Mouse (Mus musculus): Measurements from ENCODE around the gene Trim5. TPM values are rescaled to one million over a fixed set of nuclear protein-coding genes. Genes with fewer than 3 reads are reported as not detected.
A peak's percentile ranks its signal among the peaks of the same experiment; 100 is the strongest.

The Trim5 gene
- polyA plus RNA-seq, 2 experiments = 0.22 to 0.28 TPM

DNA sequence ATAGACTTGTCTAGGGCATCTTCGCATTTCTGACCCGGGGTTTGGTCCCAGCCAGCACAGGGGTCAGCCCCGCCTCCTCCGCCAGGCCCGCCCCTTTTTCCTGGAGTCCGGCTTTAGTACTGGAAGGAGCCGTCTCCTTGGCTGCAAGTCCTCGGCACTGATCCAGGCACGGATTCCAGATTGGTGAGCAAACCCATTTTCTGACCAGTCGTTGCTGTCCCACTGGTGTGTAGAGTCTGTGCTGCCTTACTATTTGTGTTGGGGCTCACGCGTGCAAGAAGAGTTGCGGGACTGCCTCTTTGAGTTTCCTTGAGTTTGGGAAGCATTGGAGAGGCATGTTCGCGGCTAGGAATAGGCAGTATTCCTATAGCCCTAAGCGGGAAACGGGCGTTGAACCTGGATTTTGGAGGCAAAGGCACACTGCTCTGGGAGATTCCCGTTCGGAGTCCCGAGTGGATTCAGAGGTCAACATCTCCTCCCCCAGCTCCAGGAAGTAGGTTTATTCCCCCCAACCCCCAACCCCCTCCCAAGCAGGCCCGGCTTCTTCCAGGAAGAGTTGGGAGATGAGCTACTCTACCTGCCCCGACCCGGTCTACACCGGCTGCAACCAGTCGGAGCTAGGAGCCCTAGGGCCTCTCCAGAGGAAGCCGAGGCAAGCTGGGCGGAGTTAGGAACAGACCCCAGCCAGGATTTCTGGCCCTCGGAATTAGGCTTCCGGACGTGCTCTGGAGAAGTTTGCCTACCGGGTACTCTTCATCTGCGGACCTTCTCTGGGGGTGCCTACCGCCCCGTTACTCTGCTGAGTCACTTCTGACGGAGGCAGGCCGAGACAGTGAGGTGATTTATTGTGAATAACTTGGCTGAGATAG is 69.0 kb downstream of the Trim5 start, which contains the start of gene Trim6:
Gene Trim6, plus strand, starts transcription at position 93 of the 869 bp plus-strand sequence.
- no peaks in the 10 kb centered on the region for H3K27me3 ChIP-seq (ENCODE audit: control insufficient read depth, insufficient read depth, low read length)
- ATAC-seq (ENCODE audit: insufficient read depth) (peak; percentile 70), DNase-seq (ENCODE audit: low read depth in 3 of 3, low spot score in 3 of 3) (peak in 1 of 3 experiments; percentile 10)
- peak within 1 kb of the TSS; percentile 70 for H3K4me2 ChIP-seq (ENCODE audit: low read depth)
- H3K9ac ChIP-seq (replicated peaks) = peak within 1 kb of the TSS; percentile 57
- no peak for TF ChIP-seq EP300 (IDR thresholded peaks at IDR 0.05; ENCODE audit: low read depth)
- no peak for TF ChIP-seq CTCF (IDR thresholded peaks at IDR 0.05; ENCODE audit: low read depth)
- H3K36me3 ChIP-seq (replicated peaks; ENCODE audit: control insufficient read depth, insufficient read depth, low read depth) = no peaks in the 10 kb centered on the region
- peak within 1 kb of the TSS; percentile 54 to 61 for H3K4me3 ChIP-seq (ENCODE audit: insufficient read depth in 1 of 2, low read depth in 2 of 2, low read length in 2 of 2)
- no peaks in the 10 kb centered on the region for H3K9me3 ChIP-seq (ENCODE audit: control insufficient read depth, low read length)
- no peak within 1 kb of the TSS for H3K27ac ChIP-seq
- no peaks in the 10 kb centered on the region for H3K4me1 ChIP-seq (replicated peaks; ENCODE audit: control insufficient read depth in 2 of 2, insufficient read depth in 2 of 2, low read length in 1 of 2)
- WGBS (ENCODE audit: insufficient replicate concordance) = under 1% methylated on average over 37 of the region's 37 CpGs

DNA sequence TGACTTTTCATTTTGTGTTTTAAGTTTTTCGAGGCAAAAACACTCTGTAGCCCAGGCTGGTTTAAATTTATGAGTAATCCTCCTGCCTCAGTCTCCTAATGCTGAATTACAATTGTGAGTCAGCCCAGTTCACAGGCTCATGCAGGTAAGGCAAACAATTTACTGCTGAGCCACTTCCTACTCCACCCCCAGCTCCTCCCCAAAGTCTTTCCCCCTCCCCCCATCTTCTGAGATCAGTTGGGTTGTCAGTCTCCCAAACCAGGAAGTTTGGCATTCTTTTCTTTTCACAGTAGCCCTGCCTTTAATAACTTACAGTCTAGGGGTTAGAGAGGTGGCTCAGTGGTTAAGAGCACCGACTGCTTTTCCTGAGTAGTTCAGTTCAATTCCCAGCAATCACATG is 70.0 kb downstream of the Trim5 start:
- Histone ChIP-seq H3K27ac (no peak overlapping the region), H3K4me1 (replicated peaks; ENCODE audit: control insufficient read depth in 2 of 2, insufficient read depth in 2 of 2, low read length in 1 of 2) (no peaks in the 10 kb centered on the region), H3K36me3 (replicated peaks; ENCODE audit: control insufficient read depth, insufficient read depth, low read depth) (no peaks in the 10 kb centered on the region), H3K4me3 (ENCODE audit: insufficient read depth in 1 of 2, low read depth in 2 of 2, low read length in 2 of 2) (no peak overlapping the region), H3K4me2 (ENCODE audit: low read depth) (no peak overlapping the region), H3K9me3 (ENCODE audit: control insufficient read depth, low read length) (no peaks in the 10 kb centered on the region), H3K9ac (replicated peaks) (no peak overlapping the region), H3K27me3 (ENCODE audit: control insufficient read depth, insufficient read depth, low read length) (no peaks in the 10 kb centered on the region)
- TF ChIP-seq CTCF (IDR thresholded peaks at IDR 0.05; ENCODE audit: low read depth) = no peak
- no peak for TF ChIP-seq EP300 (IDR thresholded peaks at IDR 0.05; ENCODE audit: low read depth)
- no peak for ATAC-seq (ENCODE audit: insufficient read depth)
- WGBS (ENCODE audit: insufficient replicate concordance) = 25% methylated on average over 2 of the region's 2 CpGs
- DNase-seq (ENCODE audit: low read depth in 3 of 3, low spot score in 3 of 3) = no peak

DNA sequence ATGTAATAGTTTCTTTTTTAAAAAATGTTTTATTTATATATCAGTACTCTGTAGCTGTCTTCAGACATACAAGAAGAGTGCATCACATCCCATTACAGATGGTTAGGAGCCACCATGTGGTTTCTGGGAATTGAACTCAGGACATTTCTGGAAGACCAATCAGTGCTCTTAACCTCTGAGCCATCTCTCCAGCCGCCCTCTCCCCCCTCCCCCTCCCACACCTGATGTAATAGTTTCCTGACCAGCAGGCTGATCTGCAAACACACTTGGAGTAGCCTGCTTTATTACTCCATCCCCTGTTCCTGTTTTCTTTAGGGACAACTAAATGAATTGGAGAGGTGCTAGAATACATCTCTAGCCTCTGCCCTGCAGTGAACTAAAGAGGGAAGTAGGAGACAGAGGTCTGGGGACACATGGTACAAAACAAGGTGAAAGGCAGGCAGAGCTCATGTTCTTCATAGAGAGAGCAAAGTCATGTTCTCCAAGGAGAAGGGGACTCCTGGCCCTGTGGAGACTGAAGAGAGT is 71.8 kb downstream of the Trim5 start:
- ATAC-seq (ENCODE audit: insufficient read depth) = no peak
- no peak for DNase-seq (ENCODE audit: low read depth in 3 of 3, low spot score in 3 of 3)
- Histone ChIP-seq H3K36me3 (replicated peaks; ENCODE audit: control insufficient read depth, insufficient read depth, low read depth) (no peaks in the 10 kb centered on the region), H3K27me3 (ENCODE audit: control insufficient read depth, insufficient read depth, low read length) (no peaks in the 10 kb centered on the region), H3K4me1 (replicated peaks; ENCODE audit: control insufficient read depth in 2 of 2, insufficient read depth in 2 of 2, low read length in 1 of 2) (no peaks in the 10 kb centered on the region), H3K9ac (replicated peaks) (no peak overlapping the region), H3K4me3 (ENCODE audit: insufficient read depth in 1 of 2, low read depth in 2 of 2, low read length in 2 of 2) (no peak overlapping the region), H3K9me3 (ENCODE audit: control insufficient read depth, low read length) (no peaks in the 10 kb centered on the region), H3K27ac (no peak overlapping the region), H3K4me2 (ENCODE audit: low read depth) (no peak overlapping the region)
- TF ChIP-seq CTCF (IDR thresholded peaks at IDR 0.05; ENCODE audit: low read depth) (no peak), EP300 (IDR thresholded peaks at IDR 0.05; ENCODE audit: low read depth) (no peak)
- 25% methylated on average over 1 of the region's 1 CpGs for WGBS (ENCODE audit: insufficient replicate concordance)

Other genes with a start within 250 kb of the Trim5 start
- not detected in 2 replicates for gene Olfr642, start 235.4 kb downstream of the Trim5 start, polyA plus RNA-seq (2012; rRNA removed)
- not detected in 2 replicates for gene Olfr642, start 235.4 kb downstream of the Trim5 start, polyA plus RNA-seq (2014; fragmentation: Nextera tagmentation; extraction: Ambion mirVana)
- gene 4930516K23Rik, start 226.6 kb downstream of the Trim5 start, polyA plus RNA-seq (2012; rRNA removed) = not detected in 2 replicates
- gene 4930516K23Rik, start 226.6 kb downstream of the Trim5 start, polyA plus RNA-seq (2014; fragmentation: Nextera tagmentation; extraction: Ambion mirVana) = not detected in 2 replicates
- not detected in 2 replicates for gene Olfr644, start 216.2 kb downstream of the Trim5 start, polyA plus RNA-seq (2012; rRNA removed)
- not detected in 2 replicates for gene Olfr644, start 216.2 kb downstream of the Trim5 start, polyA plus RNA-seq (2014; fragmentation: Nextera tagmentation; extraction: Ambion mirVana)
- gene Olfr645, start 202.6 kb downstream of the Trim5 start, polyA plus RNA-seq (2012; rRNA removed) = not detected in 2 replicates
- not detected in 2 replicates for gene Olfr645, start 202.6 kb downstream of the Trim5 start, polyA plus RNA-seq (2014; fragmentation: Nextera tagmentation; extraction: Ambion mirVana)
- gene Olfr646, start 183.2 kb downstream of the Trim5 start, polyA plus RNA-seq (2012; rRNA removed) = not detected in 2 replicates
- not detected in 2 replicates for gene Olfr646, start 183.2 kb downstream of the Trim5 start, polyA plus RNA-seq (2014; fragmentation: Nextera tagmentation; extraction: Ambion mirVana)
- not detected in 2 replicates for gene Ubqln5, start 158.3 kb downstream of the Trim5 start, polyA plus RNA-seq (2012; rRNA removed)
- not detected in 2 replicates for gene Ubqln5, start 158.3 kb downstream of the Trim5 start, polyA plus RNA-seq (2014; fragmentation: Nextera tagmentation; extraction: Ambion mirVana)
- not detected in 2 replicates for gene Olfr643, start 150.7 kb downstream of the Trim5 start, polyA plus RNA-seq (2012; rRNA removed)
- gene Olfr643, start 150.7 kb downstream of the Trim5 start, polyA plus RNA-seq (2014; fragmentation: Nextera tagmentation; extraction: Ambion mirVana) = not detected in 2 replicates
- not detected in 2 replicates for gene Ubqln3, start 144.8 kb downstream of the Trim5 start, polyA plus RNA-seq (2012; rRNA removed)
- gene Ubqln3, start 144.8 kb downstream of the Trim5 start, polyA plus RNA-seq (2014; fragmentation: Nextera tagmentation; extraction: Ambion mirVana) = not detected in 2 replicates
- not detected in 2 replicates for gene Ubqlnl, start 137.5 kb downstream of the Trim5 start, polyA plus RNA-seq (2012; rRNA removed)
- not detected in 2 replicates for gene Ubqlnl, start 137.5 kb downstream of the Trim5 start, polyA plus RNA-seq (2014; fragmentation: Nextera tagmentation; extraction: Ambion mirVana)
- gene Olfm5, start 123.3 kb downstream of the Trim5 start, polyA plus RNA-seq (2012; rRNA removed) = not detected in 2 replicates
- not detected in 2 replicates for gene Olfm5, start 123.3 kb downstream of the Trim5 start, polyA plus RNA-seq (2014; fragmentation: Nextera tagmentation; extraction: Ambion mirVana)
- gene Olfr648, start 104.7 kb downstream of the Trim5 start, polyA plus RNA-seq (2012; rRNA removed) = 0.01 and 0.06 TPM in 2 replicates
- 0.04 TPM in 1 of 2 replicates, not detected in the other for gene Olfr648, start 104.7 kb downstream of the Trim5 start, polyA plus RNA-seq (2014; fragmentation: Nextera tagmentation; extraction: Ambion mirVana)
- gene Olfr649, start 92.1 kb downstream of the Trim5 start, polyA plus RNA-seq (2012; rRNA removed) = not detected in 2 replicates
- not detected in 2 replicates for gene Olfr649, start 92.1 kb downstream of the Trim5 start, polyA plus RNA-seq (2014; fragmentation: Nextera tagmentation; extraction: Ambion mirVana)
- gene Trim6, start 69.3 kb downstream of the Trim5 start, polyA plus RNA-seq (2012; rRNA removed) = 0.38 and 0.43 TPM in 2 replicates
- gene Trim6, start 69.3 kb downstream of the Trim5 start, polyA plus RNA-seq (2014; fragmentation: Nextera tagmentation; extraction: Ambion mirVana) = 0.28 and 0.44 TPM in 2 replicates
- 1.1 and 1.4 TPM in 2 replicates for gene Trim34a, start 43.6 kb downstream of the Trim5 start, polyA plus RNA-seq (2012; rRNA removed)
- gene Trim34a, start 43.6 kb downstream of the Trim5 start, polyA plus RNA-seq (2014; fragmentation: Nextera tagmentation; extraction: Ambion mirVana) = 1.3 and 1.7 TPM in 2 replicates
- gene Trim12a, start 27.4 kb upstream of the Trim5 start, polyA plus RNA-seq (2012; rRNA removed) = 2.0 and 2.4 TPM in 2 replicates
- 2.3 and 2.8 TPM in 2 replicates for gene Trim12a, start 27.4 kb upstream of the Trim5 start, polyA plus RNA-seq (2014; fragmentation: Nextera tagmentation; extraction: Ambion mirVana)
- gene Trim34b, start 41.4 kb upstream of the Trim5 start, polyA plus RNA-seq (2012; rRNA removed) = 0.01 and 0.02 TPM in 2 replicates
- not detected in 2 replicates for gene Trim34b, start 41.4 kb upstream of the Trim5 start, polyA plus RNA-seq (2014; fragmentation: Nextera tagmentation; extraction: Ambion mirVana)
- gene Trim12c, start 65.3 kb upstream of the Trim5 start, polyA plus RNA-seq (2012; rRNA removed) = 1.0 and 1.7 TPM in 2 replicates
- gene Trim12c, start 65.3 kb upstream of the Trim5 start, polyA plus RNA-seq (2014; fragmentation: Nextera tagmentation; extraction: Ambion mirVana) = 0.52 and 0.61 TPM in 2 replicates
- 0.10 and 0.19 TPM in 2 replicates for gene Trim30b, start 81.8 kb upstream of the Trim5 start, polyA plus RNA-seq (2012; rRNA removed)
- 0.09 and 0.27 TPM in 2 replicates for gene Trim30b, start 81.8 kb upstream of the Trim5 start, polyA plus RNA-seq (2014; fragmentation: Nextera tagmentation; extraction: Ambion mirVana)
- 0.10 and 0.19 TPM in 2 replicates for gene Trim30c, start 112.7 kb upstream of the Trim5 start, polyA plus RNA-seq (2012; rRNA removed)
- 0.15 and 0.20 TPM in 2 replicates for gene Trim30c, start 112.7 kb upstream of the Trim5 start, polyA plus RNA-seq (2014; fragmentation: Nextera tagmentation; extraction: Ambion mirVana)
- gene Trim30a, start 177.1 kb upstream of the Trim5 start, polyA plus RNA-seq (2012; rRNA removed) = 1.0 and 1.5 TPM in 2 replicates
- 1.9 and 2.0 TPM in 2 replicates for gene Trim30a, start 177.1 kb upstream of the Trim5 start, polyA plus RNA-seq (2014; fragmentation: Nextera tagmentation; extraction: Ambion mirVana)
- gene Trim30d, start 219.8 kb upstream of the Trim5 start, polyA plus RNA-seq (2012; rRNA removed) = 0.28 and 0.58 TPM in 2 replicates
- gene Trim30d, start 219.8 kb upstream of the Trim5 start, polyA plus RNA-seq (2014; fragmentation: Nextera tagmentation; extraction: Ambion mirVana) = 0.48 and 0.53 TPM in 2 replicates

Measured in liver, embryonic 14.5 days (tissue).